Mouse (Mus musculus) monocyte, adult 59 days (primary cell): ENCODE data around the gene Pou6f1. TPM values are rescaled to one million over a fixed set of nuclear protein-coding genes. Genes with fewer than 3 reads are reported as not detected.

Source experiments
- total RNA-seq, 2 experiments: library from RNA; stranded (reverse); gene quantifications; one replicate each; pipeline ENCODE4 v1.2.4; 2023

Gene Pou6f1
- 10 to 100 TPM; 12.4 to 15.5 TPM for total RNA-seq

DNA sequence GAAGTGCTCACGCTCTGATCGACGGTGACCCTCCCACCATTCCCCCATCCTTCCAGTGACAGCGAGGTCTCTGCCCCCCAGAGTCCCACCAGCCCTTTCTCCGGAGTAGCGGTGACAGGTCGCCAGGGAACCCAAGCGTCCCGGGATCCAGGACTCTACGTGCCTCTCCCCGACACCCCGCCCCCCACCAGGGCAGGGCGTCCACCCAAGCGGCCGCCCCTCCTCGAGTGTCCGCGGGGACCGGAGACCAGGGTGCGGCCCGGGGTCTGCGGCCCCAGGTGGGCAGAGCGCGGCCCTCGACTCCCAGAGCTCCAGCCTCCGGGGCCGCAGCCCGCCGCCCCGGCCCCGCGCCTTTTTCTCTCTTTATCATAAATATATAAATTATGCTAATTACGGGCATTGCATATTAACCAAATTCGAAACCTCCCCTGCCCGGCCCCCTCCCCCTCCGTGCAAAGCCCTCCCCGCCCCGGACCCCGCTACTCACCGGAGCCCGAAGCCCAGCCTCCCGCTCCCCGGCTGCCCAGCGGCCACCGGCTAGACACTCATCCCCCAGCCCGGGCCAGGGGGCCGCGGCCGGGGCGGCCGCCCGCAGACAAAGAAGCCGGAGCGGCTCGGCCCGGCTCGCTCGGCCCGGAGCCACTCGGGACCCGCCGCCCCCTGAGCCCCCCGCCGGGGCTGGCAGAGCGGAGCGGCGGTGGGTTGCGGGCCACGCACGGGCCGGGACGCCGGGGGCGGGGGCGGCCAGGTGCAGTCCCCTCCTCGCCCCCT is at the start of gene Pou6f1:
Gene Pou6f1 (minus strand): TSS at position 709 of the 771 bp plus-strand sequence.

DNA sequence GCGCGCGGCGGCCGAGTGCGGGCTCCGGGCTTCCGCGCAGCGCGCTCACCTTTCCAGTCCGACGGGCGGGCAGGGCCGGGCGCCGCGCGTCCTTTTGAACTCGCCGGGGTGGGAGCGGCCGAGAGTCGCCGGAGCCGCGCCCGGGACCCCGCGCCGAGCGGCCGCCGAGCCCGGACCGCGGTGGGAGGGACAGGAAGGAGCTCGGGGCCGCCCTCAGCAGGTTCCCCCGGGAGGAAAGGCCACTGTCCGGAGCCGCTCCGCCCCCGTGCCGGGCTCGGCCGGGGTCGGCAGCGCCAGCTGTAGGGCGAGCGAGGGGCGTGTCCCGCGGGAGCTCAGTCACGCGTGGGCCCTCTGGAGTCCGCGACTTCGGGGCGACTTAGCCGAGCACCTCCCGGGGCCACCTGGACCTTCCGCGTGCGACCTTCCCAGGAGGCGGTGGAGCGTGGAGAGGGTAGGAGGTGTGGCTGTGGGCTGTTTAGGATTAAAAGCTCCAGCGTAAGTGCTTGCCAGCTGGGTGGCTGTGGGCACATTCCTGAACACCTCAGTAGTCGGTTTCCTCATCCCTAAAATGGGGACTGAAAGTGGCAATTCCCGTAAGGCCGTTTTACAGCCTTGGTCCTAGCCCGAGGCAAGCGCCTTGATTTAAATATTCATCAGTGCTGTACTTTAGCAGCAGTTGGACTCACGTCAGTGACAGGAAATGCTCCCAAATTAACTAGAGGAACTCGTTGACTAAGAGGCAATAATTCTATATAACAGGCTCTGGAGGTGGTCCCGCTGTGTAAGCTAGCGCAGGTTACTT is 37.1 kb upstream of the Pou6f1 start, which contains the start of gene Smagp:
Gene Smagp (minus strand): TSS at position 241 of the 802 bp plus-strand sequence.

GRCm38 (mm10) chr15:100614996-100615824 is 15.4 kb upstream of the Pou6f1 start, which contains the start of gene Dazap2:
Gene Dazap2 (plus strand): TSS chr15:100615349.

GRCm38 (mm10) chr15:100551326-100552307 is 48.2 kb downstream of the Pou6f1 start, which contains the start of gene Tfcp2:
Gene Tfcp2 (minus strand): TSS chr15:100552008.

Other genes with a start within 250 kb of the Pou6f1 start
- gene Methig1, start 246.8 kb downstream of the Pou6f1 start, total RNA-seq, result not detected
- 1 to 10 TPM; 2.0 to 2.5 TPM for gene Mettl7a2, start 246.8 kb downstream of the Pou6f1 start, total RNA-seq
- not detected for gene Higd1c, start 235.4 kb downstream of the Pou6f1 start, total RNA-seq
- not detected for gene Gm5475, start 177.8 kb downstream of the Pou6f1 start, total RNA-seq
- gene Slc11a2, start 174.9 kb downstream of the Pou6f1 start, total RNA-seq, result 10 to 100 TPM; 30.3 to 30.6 TPM
- gene Letmd1, start 131.0 kb downstream of the Pou6f1 start, total RNA-seq, result 10 to 100 TPM; 27.2 to 29.2 TPM
- 1 to 10 TPM; 2.0 to 2.7 TPM for gene Csrnp2, start 104.5 kb downstream of the Pou6f1 start, total RNA-seq
- 1 to 10 TPM; 7.2 to 8.8 TPM for gene Tfcp2, start 48.0 kb downstream of the Pou6f1 start, total RNA-seq
- gene Dazap2, start 15.4 kb upstream of the Pou6f1 start, total RNA-seq, result 100 to 1,000 TPM; 500 to 526 TPM
- gene Smagp, start 37.0 kb upstream of the Pou6f1 start, total RNA-seq, result 10 to 100 TPM; 60.8 to 79.4 TPM
- 100 to 1,000 TPM; 508 to 528 TPM for gene Bin2, start 69.6 kb upstream of the Pou6f1 start, total RNA-seq
- gene Cela1, start 87.9 kb upstream of the Pou6f1 start, total RNA-seq, result 10 to 100 TPM; 20.1 to 22.6 TPM
- 10 to 100 TPM; 27.2 to 27.3 TPM for gene Galnt6, start 129.4 kb upstream of the Pou6f1 start, total RNA-seq
- 1 to 10 TPM; 2.0 to 5.5 TPM for gene Slc4a8, start 161.8 kb upstream of the Pou6f1 start, total RNA-seq